Mouse (Mus musculus) kidney, adult 2 months (tissue): ENCODE measurements around the gene Gatad1.

ENCODE experiments used
- CTCF ChIP-seq: fragments of 200-500 bp; conservative IDR thresholded peaks from 2 replicates; pipeline ENCODE4 v1.5.1; 2011; ENCODE audit warnings: low read depth, mild to moderate bottlenecking, control low read depth, low read length, moderate library complexity, mixed read lengths; ENCODE audit not compliant: insufficient read depth, insufficient read length
- POLR2A ChIP-seq: fragments of 200-500 bp; IDR thresholded peaks from one replicate; pipeline ENCODE4 v1.6.1; 2011; ENCODE audit warnings: low read depth, low read length, control low read depth

DNA sequence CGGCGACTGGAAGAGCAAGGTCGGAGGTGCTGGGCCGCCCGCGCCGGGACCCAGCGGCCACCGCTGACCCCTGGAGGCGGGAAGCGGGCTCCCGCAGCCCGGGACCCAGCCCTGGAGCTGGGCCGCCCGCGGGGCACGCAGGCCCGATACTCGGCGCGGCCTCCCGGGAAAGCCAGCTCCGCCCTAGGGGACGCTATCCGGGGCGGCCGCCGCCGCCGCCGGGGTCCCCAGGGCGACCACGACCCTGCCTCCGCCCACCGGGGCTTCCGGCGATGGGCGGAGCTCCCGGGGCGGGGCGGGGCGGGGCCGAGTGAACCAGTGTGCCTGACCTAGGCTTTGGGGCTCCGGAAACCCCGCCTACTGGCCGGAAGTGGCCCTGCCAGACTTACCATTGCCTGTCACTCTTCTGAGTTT is 9.3 kb downstream of the Gatad1 start:
- TF ChIP-seq CTCF (no peak), POLR2A (no peak)
